Mouse (Mus musculus) gastrocnemius, postnatal 10 days (tissue): ENCODE data around the gene Numb. TPM values are rescaled to one million over a fixed set of nuclear protein-coding genes. Genes with fewer than 3 reads are reported as not detected.
"Not testable (repeated sequence)": the region's sequence is repeated elsewhere in the genome, so short reads cannot be mapped to it uniquely, and the experiment has no call there.

ENCODE experiments used
- DNase-seq: peaks from one replicate; pipeline ENCODE4 v3.0.0; 2021; ENCODE audit warnings: mixed read lengths
- long read RNA-seq, 2 experiments: library from polyadenylated mRNA; stranded (forward); transcript quantifications; one replicate each; pipeline ENCODE4 v2.0.0; 2021
- total RNA-seq, 2 experiments: library from RNA; stranded (reverse); gene quantifications; 2 replicates each; pipeline ENCODE4 v1.2.3; 2021

Gene Numb
- 10 to 100 TPM; 15.6 to 21.0 TPM for total RNA-seq
- long read RNA-seq, experiment 1, partial matches to known transcripts, result 3 of 12 reads
- long read RNA-seq, experiment 1, other reads (novel, unspliced or antisense), result 8 of 12 reads
- long read RNA-seq, experiment 2, partial matches to known transcripts, result 3 of 20 reads
- long read RNA-seq, experiment 2, other reads (novel, unspliced or antisense), result 13 of 20 reads

DNA sequence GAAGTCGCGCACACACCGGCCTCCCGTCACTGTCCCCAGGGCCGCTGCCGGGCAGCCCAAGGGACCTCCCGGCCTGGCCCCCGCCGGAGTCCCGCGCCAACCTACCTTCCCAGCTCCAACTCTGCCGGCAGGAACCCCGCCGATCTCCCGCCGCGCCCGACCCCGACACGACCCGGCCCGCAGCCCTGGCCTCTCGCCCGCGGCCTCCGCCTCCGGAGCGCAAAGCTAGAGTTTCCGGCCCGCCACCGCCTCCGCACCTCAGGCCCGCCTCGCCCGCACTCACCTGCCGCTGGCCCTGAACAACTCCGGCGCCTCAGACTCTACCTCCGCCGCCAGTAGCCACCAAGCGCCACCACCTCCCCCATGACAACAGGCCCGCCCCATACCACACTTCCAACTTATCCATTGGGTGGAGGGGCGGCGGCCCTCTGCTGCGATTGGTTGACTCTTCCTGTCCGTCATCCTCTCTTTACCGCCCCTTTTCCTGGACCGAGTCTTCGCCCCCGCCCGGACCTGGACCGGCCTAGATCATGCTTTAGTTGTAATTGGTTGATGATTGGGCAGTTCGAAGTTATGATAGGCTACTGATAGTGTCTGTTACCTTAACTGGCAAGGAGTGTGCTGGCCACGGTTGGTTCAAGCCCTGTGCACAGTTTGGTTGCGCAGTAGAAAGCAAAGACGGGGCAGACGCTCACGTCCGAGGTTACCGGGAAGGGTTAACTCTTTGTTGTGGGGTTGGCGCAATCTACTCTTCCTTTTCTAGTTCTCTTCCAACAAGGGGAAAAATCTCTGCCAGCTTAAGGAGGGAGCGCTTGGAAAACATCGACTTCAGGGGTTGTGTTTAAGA, at the start of gene Numb:
Gene Numb (minus strand): TSS at position 400 of the 847 bp plus-strand sequence.
- peak; percentile 92 for DNase-seq

DNA sequence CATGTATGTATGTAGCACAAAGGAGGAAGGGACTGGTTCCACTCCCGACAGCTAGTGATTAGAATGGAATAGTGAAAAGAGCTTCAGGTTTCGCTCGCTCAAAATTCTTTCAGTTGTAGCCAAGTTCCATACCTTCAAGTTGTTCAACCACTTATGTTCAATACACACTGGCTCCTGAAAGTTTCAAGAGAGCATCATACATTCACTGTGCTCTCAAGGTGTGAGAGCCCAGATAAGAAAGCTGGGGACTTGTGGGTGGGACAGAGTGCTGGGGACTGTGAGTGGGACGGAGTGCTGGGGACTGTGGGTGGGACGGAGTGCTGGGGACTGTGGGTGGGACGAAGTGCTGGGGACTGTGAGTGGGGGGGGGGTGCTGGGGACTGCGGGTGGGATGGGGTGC, 43.5 kb upstream of the Numb start:
- DNase-seq, result no peak

DNA sequence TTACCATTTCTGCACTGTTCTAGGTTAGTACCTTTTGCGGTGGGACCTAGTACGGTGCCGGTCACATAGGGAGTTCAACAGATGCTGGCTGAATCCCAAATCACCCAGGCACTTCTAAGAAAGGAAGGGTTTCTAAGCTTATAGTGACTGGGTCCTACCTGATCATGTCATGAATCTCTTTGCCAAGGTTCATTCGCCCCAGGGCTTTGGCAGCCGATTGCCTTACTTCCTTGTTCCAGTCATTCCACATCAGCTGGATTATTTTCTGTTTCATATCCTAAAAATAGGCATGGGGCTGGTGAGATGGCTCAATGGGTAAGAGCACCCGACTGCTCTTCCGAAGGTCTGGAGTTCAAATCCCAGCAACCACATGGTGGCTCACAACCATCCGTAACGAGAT, 36.5 kb upstream of the Numb start:
- no peak for DNase-seq

DNA sequence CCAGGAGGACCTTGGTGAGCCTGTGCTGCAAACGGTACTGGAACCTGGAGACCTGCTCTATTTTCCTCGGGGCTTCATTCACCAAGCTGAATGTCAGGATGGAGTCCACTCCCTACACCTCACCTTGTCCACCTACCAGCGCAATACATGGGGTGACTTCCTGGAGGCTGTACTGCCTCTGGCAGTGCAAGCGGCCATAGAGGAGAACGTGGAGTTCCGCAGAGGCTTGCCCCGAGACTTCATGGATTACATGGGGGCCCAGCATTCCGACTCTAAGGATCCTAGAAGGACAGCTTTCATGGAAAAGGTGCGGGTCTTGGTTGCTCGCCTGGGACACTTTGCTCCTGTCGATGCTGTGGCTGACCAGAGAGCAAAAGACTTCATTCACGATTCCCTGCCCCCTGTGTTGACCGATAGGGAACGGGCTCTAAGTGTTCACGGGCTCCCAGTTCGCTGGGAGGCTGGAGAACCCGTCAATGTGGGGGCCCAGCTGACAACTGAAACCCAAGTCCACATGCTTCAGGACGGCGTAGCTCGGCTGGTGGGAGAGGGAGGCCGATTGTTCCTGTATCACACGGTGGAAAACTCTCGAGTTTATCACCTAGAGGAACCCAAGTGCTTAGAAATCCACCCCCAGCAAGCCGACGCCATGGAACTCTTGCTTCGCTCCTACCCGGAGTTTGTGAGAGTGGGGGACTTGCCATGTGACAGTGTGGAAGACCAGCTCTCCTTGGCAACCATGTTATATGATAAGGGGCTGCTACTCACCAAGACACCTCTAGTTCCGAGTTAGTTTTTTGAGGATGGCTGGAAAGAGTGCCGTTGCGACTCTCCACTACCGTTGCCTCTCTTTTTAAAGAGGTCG, 30.2 kb upstream of the Numb start:
- DNase-seq, result no peak

DNA sequence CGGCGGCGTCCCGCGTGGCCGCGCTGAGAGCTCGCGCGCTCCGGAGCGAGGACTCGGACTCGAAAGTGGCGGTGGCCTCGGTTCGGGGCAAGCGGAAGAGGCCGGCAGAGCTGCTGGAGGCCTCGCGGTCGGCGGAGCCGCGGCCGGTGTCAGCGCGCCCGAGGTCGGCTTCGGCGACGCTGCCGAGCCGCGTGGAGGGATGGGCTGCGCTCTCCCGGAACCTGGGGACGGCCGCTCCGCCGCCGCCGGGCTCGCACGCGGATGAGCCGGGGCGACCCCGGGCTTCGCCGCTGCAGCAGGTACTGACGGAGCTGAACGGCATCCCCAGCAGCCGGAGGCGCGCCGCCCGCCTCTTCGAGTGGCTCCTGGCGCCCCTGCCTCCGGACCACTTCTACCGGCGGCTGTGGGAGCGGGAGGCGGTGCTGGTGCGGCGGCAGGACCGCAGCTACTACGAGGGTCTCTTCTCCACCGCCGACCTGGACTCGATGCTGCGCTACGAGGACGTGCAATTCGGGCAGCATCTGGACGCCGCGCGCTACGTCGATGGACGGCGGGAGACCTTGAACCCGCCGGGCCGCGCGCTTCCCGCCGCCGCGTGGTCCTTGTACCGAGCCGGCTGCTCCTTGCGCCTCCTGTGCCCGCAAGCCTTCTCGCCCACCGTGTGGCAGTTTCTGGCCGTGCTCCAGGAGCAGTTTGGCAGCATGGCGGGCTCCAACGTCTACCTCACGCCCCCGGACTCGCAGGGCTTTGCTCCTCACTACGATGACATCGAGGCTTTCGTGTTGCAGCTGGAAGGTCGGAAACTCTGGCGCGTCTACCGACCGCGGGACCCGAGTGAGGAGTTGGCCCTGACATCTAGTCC, 29.3 kb upstream of the Numb start:
- DNase-seq, result peak; percentile 47

DNA sequence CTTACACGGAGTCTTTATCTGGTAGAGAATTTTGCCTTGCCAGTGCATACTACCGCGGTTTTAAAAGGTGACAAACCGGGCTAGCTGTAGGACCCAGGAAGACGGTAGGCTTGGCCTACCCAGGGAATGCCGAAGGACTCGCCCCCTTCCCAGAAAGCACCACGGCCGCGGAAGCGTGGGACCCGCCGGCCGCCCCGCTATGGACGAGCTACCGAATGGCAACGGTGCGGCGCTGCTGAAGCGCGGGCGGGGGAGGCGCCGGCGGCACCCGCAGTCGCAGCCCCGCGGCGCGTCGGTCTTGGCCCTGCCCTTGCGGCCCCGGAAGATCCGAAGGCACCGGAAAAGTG, 28.7 kb upstream of the Numb start, which contains the start of gene Riox1:
Gene Riox1 (plus strand): TSS at position 116 of the 347 bp plus-strand sequence.
- peak; percentile 79 for DNase-seq

DNA sequence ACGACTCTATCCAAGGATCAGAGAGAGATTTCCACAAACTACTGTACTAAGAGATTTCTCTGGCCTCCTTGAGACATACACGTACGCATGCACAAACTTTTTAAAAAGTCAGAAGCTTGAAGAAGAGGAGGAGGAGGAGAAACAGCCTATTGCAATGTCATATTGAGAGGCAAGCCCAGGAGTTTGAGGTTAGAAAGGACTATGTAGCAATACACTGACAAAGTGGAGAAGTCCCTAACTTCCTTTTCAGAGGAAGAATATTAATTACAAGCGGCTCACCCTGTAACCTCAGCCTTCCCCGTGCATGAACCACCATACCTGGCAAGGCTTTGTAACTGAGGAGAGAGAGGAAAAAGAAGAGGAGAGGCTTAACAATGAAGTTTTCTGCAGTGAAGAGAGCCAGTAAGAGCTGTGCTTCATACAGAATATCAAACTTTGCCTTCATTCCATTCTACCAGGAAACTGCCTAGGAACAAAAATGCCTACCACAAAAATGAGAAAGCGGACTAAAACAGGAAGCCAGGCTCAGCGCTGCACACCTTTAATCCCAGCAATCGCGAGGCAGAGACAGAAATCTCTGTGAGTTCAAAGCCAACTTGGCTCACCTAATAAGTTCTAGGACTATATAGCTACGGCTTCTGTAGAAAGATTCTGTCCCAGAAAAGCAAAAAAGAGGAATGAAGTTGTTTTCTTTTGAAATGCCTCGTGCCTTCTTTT, 28.2 kb upstream of the Numb start:
- no peak for DNase-seq

DNA sequence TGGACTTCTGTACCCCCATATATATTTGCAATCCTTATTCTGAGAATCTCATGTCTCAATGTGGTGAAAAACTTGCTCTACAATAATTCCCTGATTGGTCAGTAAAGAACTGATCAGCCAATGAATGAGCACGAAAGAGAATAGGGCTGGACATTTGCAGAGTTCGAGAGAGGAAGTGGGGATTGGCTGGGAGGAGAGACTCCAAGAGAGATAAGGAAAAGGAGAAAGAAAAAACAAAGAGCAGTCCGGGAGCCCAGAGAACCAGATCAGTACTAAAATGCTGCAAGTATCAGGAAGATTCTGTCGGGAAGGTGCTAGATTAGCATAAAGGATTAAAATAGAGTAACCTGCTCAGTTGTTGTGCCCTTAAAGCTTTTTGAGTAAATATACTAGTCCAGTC, 27.3 kb upstream of the Numb start:
- DNase-seq, result no peak

DNA sequence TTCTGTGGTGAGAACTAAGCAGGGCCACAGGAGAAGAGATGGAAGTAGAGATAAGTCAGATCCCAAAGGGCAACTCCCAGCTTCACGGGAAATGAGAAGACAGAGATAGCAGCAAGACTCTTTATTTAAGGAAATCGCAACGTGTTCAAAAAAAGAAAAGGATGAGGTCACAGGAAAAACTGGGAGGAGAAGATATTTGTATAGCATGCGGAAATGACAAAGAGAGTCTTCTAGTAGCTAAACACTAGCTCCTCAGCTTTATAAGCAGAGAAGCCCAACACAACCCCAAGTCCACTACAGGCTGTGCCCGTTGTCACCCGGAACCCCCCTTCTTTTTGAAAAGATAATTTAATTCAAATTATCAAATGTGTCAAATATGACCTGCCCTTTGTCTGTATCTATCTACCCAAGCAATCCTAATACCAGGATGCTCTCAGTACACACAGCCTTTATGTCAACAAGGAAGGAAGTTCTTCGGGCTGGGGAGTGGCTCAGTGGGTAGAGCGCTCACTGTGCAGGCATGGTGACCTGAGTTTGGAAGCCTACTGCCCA, 25.6 kb upstream of the Numb start:
- no peak for DNase-seq

DNA sequence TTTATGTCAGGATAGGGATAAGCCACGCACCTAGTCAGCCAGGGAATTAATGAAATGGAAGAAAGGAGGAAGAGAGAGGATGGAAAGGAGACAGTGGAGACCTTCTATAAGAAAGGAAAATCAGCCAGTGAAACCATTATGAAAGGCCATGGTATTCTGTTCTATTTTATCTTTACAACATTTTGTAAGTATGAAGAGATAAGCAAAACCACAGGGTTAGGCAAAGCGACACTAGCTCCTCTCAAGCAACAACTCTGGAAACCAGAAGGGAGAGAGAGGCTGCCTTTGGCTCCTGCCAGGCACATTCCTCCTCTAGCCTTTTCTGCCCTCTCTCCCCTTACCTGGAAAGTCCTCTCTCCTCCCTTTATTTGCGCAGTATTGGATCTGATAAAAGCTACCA, 20.2 kb upstream of the Numb start:
- no peak for DNase-seq

DNA sequence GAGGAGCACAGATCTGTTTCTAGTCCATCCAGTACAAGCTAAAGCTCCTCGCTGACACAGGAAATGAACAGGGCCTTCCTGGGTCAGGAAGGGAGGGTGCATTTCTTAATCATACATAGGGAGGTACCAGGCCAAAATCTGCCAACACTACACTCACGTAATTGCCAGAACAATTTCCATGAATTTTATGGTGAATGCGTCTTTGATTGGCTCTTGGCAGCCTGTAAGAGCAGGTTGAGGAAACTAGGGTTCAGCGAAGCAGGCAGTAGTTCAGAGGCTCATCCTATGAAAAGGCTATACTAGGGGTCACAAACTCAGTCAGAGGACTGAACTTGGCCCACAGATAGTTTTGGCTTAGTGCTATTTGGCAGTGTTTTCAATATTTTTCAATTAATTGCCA, 18.3 kb upstream of the Numb start:
- no peak for DNase-seq

DNA sequence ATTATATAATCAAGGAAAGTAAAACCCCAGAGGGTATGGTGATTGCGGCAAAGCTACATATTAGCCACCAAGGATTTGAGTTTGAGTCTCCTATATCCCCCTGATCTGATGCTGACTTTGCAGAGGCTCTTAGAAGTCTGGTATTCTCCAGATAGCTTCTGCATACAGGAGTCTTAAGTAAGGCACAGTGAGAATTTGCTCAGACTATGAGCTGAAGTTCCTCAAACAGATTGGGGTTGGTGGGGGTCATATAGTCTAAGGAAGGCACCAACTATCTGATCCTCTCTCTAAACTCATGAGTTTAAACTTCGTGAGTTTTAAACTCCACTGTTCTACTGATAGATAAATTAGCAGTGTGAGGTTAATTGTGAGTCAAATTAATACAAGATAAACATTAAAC, 17.6 kb upstream of the Numb start:
- DNase-seq, result no peak

DNA sequence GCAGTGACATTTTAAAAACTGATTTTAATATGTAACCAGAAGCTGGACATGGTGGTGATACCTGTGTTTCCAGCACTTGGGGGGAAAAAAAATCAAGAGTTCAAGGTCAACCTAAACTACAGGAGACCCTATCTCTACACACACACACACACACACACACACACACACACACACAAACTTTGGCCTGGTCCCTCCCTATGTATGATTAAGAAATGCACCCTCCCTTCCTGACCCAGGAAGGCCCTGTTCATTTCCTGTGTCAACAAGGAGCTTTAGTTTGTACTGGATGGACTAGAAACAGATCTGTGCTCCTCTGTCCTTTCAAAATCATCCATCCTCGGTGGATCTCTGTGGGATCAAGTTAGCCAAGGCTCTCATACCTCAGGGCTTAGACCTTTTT, 16.9 kb upstream of the Numb start:
- DNase-seq, result not testable (repeated sequence)

DNA sequence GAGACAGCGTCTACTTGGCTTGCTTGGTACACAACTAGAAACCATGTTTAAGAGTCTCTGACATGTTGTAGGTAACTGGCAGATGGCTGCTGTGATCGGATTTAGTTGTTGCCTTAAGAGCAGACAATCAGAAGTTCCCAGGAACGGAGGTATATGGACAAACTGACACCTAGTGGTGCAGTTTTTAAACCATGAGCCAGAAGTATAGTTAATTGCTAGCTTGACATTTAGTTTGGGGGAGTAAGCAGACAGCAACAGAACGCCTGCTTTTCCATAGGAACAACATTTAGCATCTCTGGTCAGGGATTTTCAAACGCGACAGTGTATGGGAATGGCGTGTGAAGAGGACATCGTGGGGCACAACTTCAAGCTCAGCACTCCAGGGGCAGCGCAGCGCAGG, 15.9 kb upstream of the Numb start:
- DNase-seq, result no peak

DNA sequence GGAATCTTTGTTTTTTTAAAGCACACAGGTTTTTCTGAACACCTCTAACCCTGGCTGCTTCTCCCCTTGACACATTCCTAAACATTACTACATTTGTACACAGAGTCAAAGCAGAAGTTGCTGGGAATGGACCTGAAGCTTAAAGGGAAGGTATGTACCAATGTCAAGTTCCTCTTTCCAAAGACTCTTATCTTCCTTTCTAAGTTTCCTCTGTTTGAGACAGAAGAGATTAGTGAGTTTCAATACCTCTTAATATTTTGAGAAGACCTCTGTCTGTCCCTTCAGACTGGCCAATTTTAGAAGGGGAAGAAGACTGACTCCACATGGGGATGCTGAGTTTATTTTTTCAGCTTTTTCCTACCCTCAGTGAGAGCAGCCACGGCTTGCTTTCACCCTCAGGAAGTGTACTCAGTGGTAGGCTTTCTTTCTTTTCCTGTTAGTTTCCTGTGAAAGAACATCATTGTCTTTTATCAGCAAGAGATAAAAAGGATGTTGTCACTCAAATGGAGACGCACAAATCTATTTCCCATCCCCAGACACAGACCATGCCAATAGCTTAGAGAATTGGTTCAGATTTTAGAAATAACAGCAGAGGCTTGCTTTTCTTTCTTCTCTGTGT, 7.6 kb upstream of the Numb start:
- DNase-seq, result no peak

DNA sequence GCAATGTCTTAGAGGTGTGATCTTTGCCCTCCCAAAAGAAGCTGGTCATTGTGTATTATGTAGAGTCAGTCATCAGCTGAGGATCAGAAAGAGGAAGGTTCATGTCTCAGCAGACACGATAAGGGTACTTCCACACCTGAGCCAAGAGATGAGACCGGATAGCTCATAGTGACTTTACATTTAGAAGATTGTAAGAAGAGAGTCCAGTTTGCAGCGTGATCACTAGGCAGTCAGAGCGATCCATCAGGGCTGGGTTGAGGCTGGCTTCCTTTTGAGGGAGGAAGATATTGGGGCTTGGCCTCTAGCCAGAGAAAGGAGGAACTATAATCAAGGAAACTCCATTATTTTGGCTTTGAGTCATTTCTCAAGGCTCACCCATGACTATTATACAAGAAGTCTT, 6.0 kb upstream of the Numb start:
- no peak for DNase-seq

DNA sequence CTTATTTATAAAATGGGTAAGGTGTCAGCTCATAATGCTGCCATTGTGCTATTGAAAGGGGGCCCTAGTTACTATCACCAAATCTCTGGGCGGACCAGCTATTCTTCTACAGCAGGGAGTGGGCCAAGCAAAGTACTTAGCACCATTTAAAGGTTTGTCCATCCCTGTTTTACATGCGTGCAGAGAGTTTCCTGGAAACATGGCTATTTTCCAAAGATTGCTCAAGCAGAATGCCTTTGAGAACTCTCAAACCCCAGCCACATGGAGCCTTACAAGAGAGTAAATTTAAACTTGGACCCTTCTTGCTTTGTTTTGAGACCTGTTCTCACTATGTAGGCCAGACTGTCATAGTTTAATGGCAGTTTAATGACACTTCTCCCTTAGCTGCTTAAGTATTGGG, 4.3 kb upstream of the Numb start:
- DNase-seq, result no peak

DNA sequence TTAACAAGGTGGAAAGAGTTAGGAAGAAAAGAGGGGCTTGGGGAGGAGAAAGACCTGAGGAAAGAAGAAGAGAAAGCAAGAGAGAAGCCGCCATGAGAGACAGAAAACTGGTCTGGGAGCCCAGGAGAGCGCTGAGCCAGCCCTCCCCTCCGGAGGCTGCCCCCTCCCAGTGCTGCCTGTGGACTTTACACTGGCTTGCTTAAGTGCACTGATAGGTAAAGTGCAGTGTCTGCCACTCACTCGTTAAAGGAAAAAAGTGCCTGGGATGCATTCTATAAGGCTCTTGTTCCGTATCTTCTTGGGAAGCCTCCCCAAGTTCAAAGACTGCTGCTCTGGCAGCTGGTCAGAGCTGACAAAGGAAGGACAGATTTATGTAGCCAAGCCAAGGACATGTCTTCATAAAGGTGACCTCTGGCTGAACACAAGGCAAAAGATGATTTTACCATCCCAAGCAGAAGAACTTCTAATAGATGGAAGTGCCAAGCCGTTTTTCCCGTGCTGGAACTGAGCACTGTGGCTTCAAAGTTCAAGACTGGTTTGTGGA, 3.5 kb upstream of the Numb start:
- no peak for DNase-seq

DNA sequence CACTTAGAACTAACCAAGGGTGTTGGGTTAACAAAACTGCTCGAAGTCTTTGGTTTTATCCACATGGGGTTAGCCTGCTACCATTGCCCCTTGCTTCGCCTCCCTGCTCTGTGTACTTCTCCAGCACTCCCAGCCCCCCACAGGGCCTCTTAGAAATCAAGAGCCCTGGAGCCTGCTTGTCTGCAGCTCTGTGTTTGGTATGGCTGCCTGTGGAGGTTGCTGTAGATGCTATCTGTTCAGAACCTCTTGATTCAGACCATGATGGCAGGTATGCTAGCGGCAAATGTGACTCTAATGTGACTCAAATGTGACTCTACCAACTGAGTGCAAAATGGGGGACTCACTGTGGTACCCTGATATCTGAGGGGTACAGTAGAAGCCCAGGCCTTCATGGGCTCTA, 2.6 kb upstream of the Numb start:
- DNase-seq, result no peak

DNA sequence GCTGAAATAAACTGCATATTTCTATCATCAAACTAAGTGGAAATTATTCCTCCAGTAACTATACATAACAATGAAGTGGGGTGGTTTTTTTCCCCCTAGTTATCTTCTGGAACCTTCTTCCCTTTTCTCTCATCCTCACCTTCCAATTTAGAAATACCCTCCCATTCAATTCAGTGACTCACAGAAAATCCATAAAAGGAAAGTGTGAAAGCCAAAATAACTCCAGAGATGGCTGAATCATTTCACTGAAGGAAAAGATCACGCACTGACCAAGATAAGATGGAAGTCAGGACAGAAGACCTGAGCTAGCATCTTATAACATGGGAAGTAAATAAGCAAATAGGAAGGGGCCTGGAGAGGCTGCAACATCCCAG, 1.7 kb upstream of the Numb start:
- no peak for DNase-seq
